Mouse (Mus musculus) cerebellum, adult 2 months (tissue): Measurements from ENCODE around the gene Usp47.

Experiments
- CTCF ChIP-seq: fragments of 200-500 bp; IDR thresholded peaks from 2 replicates; pipeline ENCODE4 v1.5.1; 2011; ENCODE audit warnings: low read depth, mild to moderate bottlenecking, control low read depth, low read length, moderate library complexity, borderline replicate concordance; ENCODE audit not compliant: insufficient read depth
- POLR2A ChIP-seq: fragments of 200-500 bp; IDR thresholded peaks from 2 replicates; pipeline ENCODE4 v1.6.1; 2011; ENCODE audit warnings: low read length, control low read depth, borderline replicate concordance; ENCODE audit not compliant: insufficient read depth

- TF ChIP-seq CTCF (no peak), POLR2A (no peak)
Measured at GRCm38 (mm10) chr7:112129851-112130250, 106.5 kb downstream of the Usp47 start.
